Mouse (Mus musculus): ENCODE measurements around the gene Dpy19l1. TPM values are rescaled to one million over a fixed set of nuclear protein-coding genes. Genes with fewer than 3 reads are reported as not detected.

Dpy19l1 gene
- polyA plus RNA-seq, 3 experiments from 2014 or later, result 3.0 to 9.8 (median 5.1) TPM

- ATAC-seq, result no peak
Measured at GRCm38 (mm10) chr9:24470166-24470565, 32.8 kb downstream of the Dpy19l1 start.

- no peak for ATAC-seq
Measured at GRCm38 (mm10) chr9:24467186-24467585, 35.8 kb downstream of the Dpy19l1 start.

- ATAC-seq, result no peak
Measured at GRCm38 (mm10) chr9:24466649-24467048, 36.3 kb downstream of the Dpy19l1 start.

- no peak for ATAC-seq
Measured at GRCm38 (mm10) chr9:24461379-24461961, 41.5 kb downstream of the Dpy19l1 start.

- ATAC-seq, result no peak
Measured at GRCm38 (mm10) chr9:24453833-24454232, 49.1 kb downstream of the Dpy19l1 start.

- no peak for ATAC-seq
Measured at GRCm38 (mm10) chr9:24450976-24451375, 52.0 kb downstream of the Dpy19l1 start.

- ATAC-seq, result no peak
Measured at GRCm38 (mm10) chr9:24450524-24450923, 52.4 kb downstream of the Dpy19l1 start.

GRCm38 (mm10) chr9:24434901-24435300 lies 68.0 kb downstream of the Dpy19l1 start:
- ATAC-seq, result no peak

- ATAC-seq, result no peak
Measured at GRCm38 (mm10) chr9:24429721-24430120, 73.2 kb downstream of the Dpy19l1 start.

GRCm38 (mm10) chr9:24425679-24426078 lies 77.3 kb downstream of the Dpy19l1 start:
- ATAC-seq, result no peak

GRCm38 (mm10) chr9:24423241-24423640 lies 79.7 kb downstream of the Dpy19l1 start:
- no peak for ATAC-seq

- ATAC-seq, result no peak
Measured at GRCm38 (mm10) chr9:24421888-24422287, 81.1 kb downstream of the Dpy19l1 start.

GRCm38 (mm10) chr9:24421221-24421620 lies 81.7 kb downstream of the Dpy19l1 start:
- ATAC-seq, result no peak

GRCm38 (mm10) chr9:24420144-24420543 lies 82.8 kb downstream of the Dpy19l1 start:
- ATAC-seq, result no peak

GRCm38 (mm10) chr9:24418281-24418680 lies 84.7 kb downstream of the Dpy19l1 start:
- no peak for ATAC-seq

- ATAC-seq, result no peak
Measured at GRCm38 (mm10) chr9:24411483-24411882, 91.5 kb downstream of the Dpy19l1 start.

GRCm38 (mm10) chr9:24410439-24410838 lies 92.5 kb downstream of the Dpy19l1 start:
- ATAC-seq, result no peak

- no peak for ATAC-seq
Measured at GRCm38 (mm10) chr9:24407992-24408391, 94.9 kb downstream of the Dpy19l1 start.

GRCm38 (mm10) chr9:24394146-24394545 lies 108.8 kb downstream of the Dpy19l1 start:
- no peak for ATAC-seq

- no peak for ATAC-seq
Measured at GRCm38 (mm10) chr9:24390807-24391370, 112.1 kb downstream of the Dpy19l1 start.

- ATAC-seq, result no peak
Measured at GRCm38 (mm10) chr9:24387230-24387629, 115.7 kb downstream of the Dpy19l1 start.

GRCm38 (mm10) chr9:24379321-24379720 lies 123.6 kb downstream of the Dpy19l1 start:
- ATAC-seq, result no peak

- ATAC-seq, result no peak
Measured at GRCm38 (mm10) chr9:24378848-24379247, 124.1 kb downstream of the Dpy19l1 start.
